Mouse (Mus musculus): Measurements from ENCODE around the gene Megf11. TPM values are rescaled to one million over a fixed set of nuclear protein-coding genes. Genes with fewer than 3 reads are reported as not detected.

The Megf11 gene
- 15.5 and 16.3 TPM in 2 replicates for polyA plus RNA-seq (2015; fragmentation: Nextera tagmentation; extraction: Ambion mirVana)

GRCm38 (mm10) chr9:64385511-64386465, at the start of gene Megf11:
Megf11 (plus strand) TSS chr9:64385626.
- Histone ChIP-seq H3K9me3 (no peaks in the 10 kb centered on the region), H3K4me2 (peak within 1 kb of the TSS; percentile 94), H3K27ac (replicated peaks) (no peak within 1 kb of the TSS), H3K4me3 (peak within 1 kb of the TSS; percentile 56), H3K4me1 (replicated peaks) (peaks cover 23% of the 10 kb centered on the region), H3K27me3 (peaks cover 23% of the 10 kb centered on the region), H3K36me3 (no peaks in the 10 kb centered on the region), H3K9ac (peak within 1 kb of the TSS; percentile 52)
- under 1% methylated on average over 87 of the region's 93 CpGs for WGBS
- ATAC-seq (ENCODE audit: low FRiP score, low read depth) = peak; percentile 81

GRCm38 (mm10) chr9:64335825-64336224, 49.6 kb upstream of the Megf11 start:
- H3K27ac ChIP-seq (replicated peaks) = no peak overlapping the region
- H3K9me3 ChIP-seq = no peaks in the 10 kb centered on the region
- no peak overlapping the region for H3K4me2 ChIP-seq
- H3K36me3 ChIP-seq = peaks cover 9% of the 10 kb centered on the region
- no peak overlapping the region for H3K4me3 ChIP-seq
- no peak overlapping the region for H3K9ac ChIP-seq
- no peak for ATAC-seq (ENCODE audit: low FRiP score, low read depth)
- 95% methylated on average over 6 of the region's 6 CpGs for WGBS
- H3K4me1 ChIP-seq (replicated peaks) = peaks cover 11% of the 10 kb centered on the region
- H3K27me3 ChIP-seq = no peaks in the 10 kb centered on the region

GRCm38 (mm10) chr9:64339361-64339760, 46.1 kb upstream of the Megf11 start:
- Histone ChIP-seq H3K27me3 (no peaks in the 10 kb centered on the region), H3K27ac (replicated peaks) (peak overlapping the region; percentile 98; the same call in 1 of the 2 replicates), H3K4me1 (replicated peaks) (peaks cover 18% of the 10 kb centered on the region), H3K4me3 (no peak overlapping the region), H3K4me2 (peak overlapping the region; percentile 81), H3K36me3 (peaks cover 9% of the 10 kb centered on the region), H3K9me3 (no peaks in the 10 kb centered on the region), H3K9ac (no peak overlapping the region)
- ATAC-seq (ENCODE audit: low FRiP score, low read depth) = no peak
- WGBS = 20% methylated on average over 8 of the region's 8 CpGs

GRCm38 (mm10) chr9:64340351-64341253, 44.8 kb upstream of the Megf11 start:
- no peaks in the 10 kb centered on the region for H3K27me3 ChIP-seq
- no peaks in the 10 kb centered on the region for H3K9me3 ChIP-seq
- WGBS = under 1% methylated on average over 83 of the region's 85 CpGs
- H3K36me3 ChIP-seq = peaks cover 6% of the 10 kb centered on the region; the same call in 1 of the 2 replicates
- peak; percentile 87 for ATAC-seq (ENCODE audit: low FRiP score, low read depth)
- peak overlapping the region; percentile 57 for H3K4me3 ChIP-seq
- H3K9ac ChIP-seq = peak overlapping the region; percentile 99
- peak overlapping the region; percentile 81 for H3K4me2 ChIP-seq
- peaks cover 18% of the 10 kb centered on the region for H3K4me1 ChIP-seq (replicated peaks)
- peak overlapping the region; percentile 98 for H3K27ac ChIP-seq (replicated peaks)

GRCm38 (mm10) chr9:64341254-64341566, 44.2 kb upstream of the Megf11 start, which contains the start of gene Dis3l:
Dis3l (minus strand) TSS chr9:64341288.
- Histone ChIP-seq H3K27me3 (no peaks in the 10 kb centered on the region), H3K27ac (replicated peaks) (peak within 1 kb of the TSS; percentile 98), H3K9ac (peak within 1 kb of the TSS; percentile 99), H3K4me3 (peak within 1 kb of the TSS; percentile 57), H3K9me3 (no peaks in the 10 kb centered on the region), H3K36me3 (peaks cover 5% of the 10 kb centered on the region; the same call in 1 of the 2 replicates), H3K4me1 (replicated peaks) (peaks cover 18% of the 10 kb centered on the region), H3K4me2 (peak within 1 kb of the TSS; percentile 81)
- ATAC-seq (ENCODE audit: low FRiP score, low read depth) = no peak
- 16% methylated on average over 16 of the region's 16 CpGs for WGBS

GRCm38 (mm10) chr9:64341671-64342070, 43.8 kb upstream of the Megf11 start:
- Histone ChIP-seq H3K9me3 (no peaks in the 10 kb centered on the region), H3K9ac (peak overlapping the region; percentile 99; the same call in 1 of the 2 replicates), H3K27ac (replicated peaks) (peak overlapping the region; percentile 98), H3K4me2 (peak overlapping the region; percentile 81), H3K4me3 (peak overlapping the region; percentile 57; the same call in 1 of the 2 replicates), H3K4me1 (replicated peaks) (peaks cover 18% of the 10 kb centered on the region), H3K27me3 (no peaks in the 10 kb centered on the region), H3K36me3 (0 out of 2 replicates have a peak, but pooled peaks cover 3% of the 10 kb centered on the region)
- ATAC-seq (ENCODE audit: low FRiP score, low read depth) = no peak
- 86% methylated on average over 8 of the region's 8 CpGs for whole genome bisulfite sequencing

GRCm38 (mm10) chr9:64343656-64344055, 41.8 kb upstream of the Megf11 start:
- Histone ChIP-seq H3K27me3 (no peaks in the 10 kb centered on the region), H3K9ac (no peak overlapping the region), H3K4me3 (no peak overlapping the region), H3K36me3 (no peaks in the 10 kb centered on the region), H3K9me3 (no peaks in the 10 kb centered on the region), H3K27ac (replicated peaks) (no peak overlapping the region), H3K4me1 (replicated peaks) (peaks cover 18% of the 10 kb centered on the region), H3K4me2 (no peak overlapping the region)
- 92% methylated on average over 2 of the region's 2 CpGs for WGBS
- ATAC-seq (ENCODE audit: low FRiP score, low read depth) = no peak

GRCm38 (mm10) chr9:64345931-64346330, 39.5 kb upstream of the Megf11 start:
- H3K4me3 ChIP-seq = no peak overlapping the region
- WGBS = 66% methylated on average over 5 of the region's 5 CpGs
- H3K9ac ChIP-seq = no peak overlapping the region
- ATAC-seq (ENCODE audit: low FRiP score, low read depth) = no peak
- H3K27me3 ChIP-seq = no peaks in the 10 kb centered on the region
- no peak overlapping the region for H3K27ac ChIP-seq (replicated peaks)
- no peak overlapping the region for H3K4me2 ChIP-seq
- H3K9me3 ChIP-seq = no peaks in the 10 kb centered on the region
- H3K4me1 ChIP-seq (replicated peaks) = 0 out of 2 replicates have a peak, but pooled peaks cover 10% of the 10 kb centered on the region
- H3K36me3 ChIP-seq = no peaks in the 10 kb centered on the region

GRCm38 (mm10) chr9:64347377-64347776, 38.0 kb upstream of the Megf11 start:
- ATAC-seq (ENCODE audit: low FRiP score, low read depth) = no peak
- H3K9me3 ChIP-seq = no peaks in the 10 kb centered on the region
- 0 out of 2 replicates have a peak, but pooled peaks cover 4% of the 10 kb centered on the region for H3K4me1 ChIP-seq (replicated peaks)
- H3K36me3 ChIP-seq = no peaks in the 10 kb centered on the region
- no peak overlapping the region for H3K27ac ChIP-seq (replicated peaks)
- WGBS = 0% methylated on average over 1 of the region's 1 CpGs
- H3K9ac ChIP-seq = no peak overlapping the region
- no peak overlapping the region for H3K4me2 ChIP-seq
- H3K27me3 ChIP-seq = no peaks in the 10 kb centered on the region
- H3K4me3 ChIP-seq = no peak overlapping the region

GRCm38 (mm10) chr9:64349490-64349889, 35.9 kb upstream of the Megf11 start:
- Histone ChIP-seq H3K4me2 (no peak overlapping the region), H3K4me3 (no peak overlapping the region), H3K27ac (replicated peaks) (no peak overlapping the region), H3K9me3 (no peaks in the 10 kb centered on the region), H3K4me1 (replicated peaks) (0 out of 2 replicates have a peak, but pooled peaks cover 4% of the 10 kb centered on the region), H3K9ac (no peak overlapping the region), H3K27me3 (no peaks in the 10 kb centered on the region), H3K36me3 (no peaks in the 10 kb centered on the region)
- 57% methylated on average over 5 of the region's 5 CpGs for WGBS
- ATAC-seq (ENCODE audit: low FRiP score, low read depth) = no peak

- Histone ChIP-seq H3K4me2 (no peak overlapping the region), H3K27me3 (no peaks in the 10 kb centered on the region), H3K4me1 (replicated peaks) (0 out of 2 replicates have a peak, but pooled peaks cover 4% of the 10 kb centered on the region), H3K4me3 (no peak overlapping the region), H3K36me3 (no peaks in the 10 kb centered on the region), H3K27ac (replicated peaks) (no peak overlapping the region), H3K9me3 (no peaks in the 10 kb centered on the region), H3K9ac (no peak overlapping the region)
- 46% methylated on average over 3 of the region's 3 CpGs for WGBS
- ATAC-seq (ENCODE audit: low FRiP score, low read depth) = no peak
Observed at GRCm38 (mm10) chr9:64351191-64351590, 34.2 kb upstream of the Megf11 start.
